Mouse (Mus musculus) kidney, adult 18-20 months (tissue): Measurements from ENCODE around the gene Mrpl54.

Experiments used
- DNase-seq: peaks from one replicate; pipeline ENCODE4 v3.0.0; 2021

Mrpl54 gene

GRCm38 (mm10) chr10:81259225-81259884, 7.4 kb downstream of the Mrpl54 start:
- no peak for DNase-seq

- no peak for DNase-seq
These were observed 9.3 kb downstream of the Mrpl54 start for GRCm38 (mm10) chr10:81257158-81258039.

- DNase-seq = no peak
These were observed 11.8 kb downstream of the Mrpl54 start for GRCm38 (mm10) chr10:81254886-81255285.

GRCm38 (mm10) chr10:81252424-81253419, 14.0 kb downstream of the Mrpl54 start, which contains the start of gene Matk:
Gene Matk, plus strand, starts transcription at chr10:81252935.
- no peak for DNase-seq

GRCm38 (mm10) chr10:81249442-81249841, 17.3 kb downstream of the Mrpl54 start:
- DNase-seq = no peak

- DNase-seq = no peak
These were observed 18.9 kb downstream of the Mrpl54 start for GRCm38 (mm10) chr10:81247804-81248203.

- no peak for DNase-seq
These were observed 21.6 kb downstream of the Mrpl54 start for GRCm38 (mm10) chr10:81245166-81245565.

- peak; percentile 84 for DNase-seq
These were observed 22.1 kb downstream of the Mrpl54 start for GRCm38 (mm10) chr10:81244595-81244994.

- DNase-seq = no peak
These were observed 22.6 kb downstream of the Mrpl54 start for GRCm38 (mm10) chr10:81244146-81244545.

GRCm38 (mm10) chr10:81242021-81242420, 24.7 kb downstream of the Mrpl54 start:
- no peak for DNase-seq

- peak; percentile 51 for DNase-seq
These were observed 25.9 kb downstream of the Mrpl54 start for GRCm38 (mm10) chr10:81240876-81241275.

- DNase-seq = no peak
These were observed 28.1 kb downstream of the Mrpl54 start for GRCm38 (mm10) chr10:81238618-81239017.

- no peak for DNase-seq
These were observed 30.1 kb downstream of the Mrpl54 start for GRCm38 (mm10) chr10:81236471-81237268.

GRCm38 (mm10) chr10:81234206-81234605, 32.5 kb downstream of the Mrpl54 start:
- no peak for DNase-seq

GRCm38 (mm10) chr10:81233226-81233585, 33.5 kb downstream of the Mrpl54 start:
- DNase-seq = no peak

GRCm38 (mm10) chr10:81232580-81233225, 34.0 kb downstream of the Mrpl54 start, which contains the start of gene Zfr2:
Gene Zfr2, plus strand, starts transcription at chr10:81233155.
- peak; percentile 88 for DNase-seq

- no peak for DNase-seq
These were observed 35.3 kb downstream of the Mrpl54 start for GRCm38 (mm10) chr10:81231436-81231835.

GRCm38 (mm10) chr10:81230438-81231332, 36.0 kb downstream of the Mrpl54 start, which contains the start of gene Atcay:
Gene Atcay, minus strand, starts transcription at chr10:81230833.
- DNase-seq = peak; percentile 24

- no peak for DNase-seq
These were observed 36.8 kb downstream of the Mrpl54 start for GRCm38 (mm10) chr10:81229735-81230437.
